Mouse (Mus musculus) right cerebral cortex, adult 18-20 months (tissue): ENCODE measurements at regions not wholly inside any gene's neighbourhood (a gene's known extent, or its start where the extent isn't known, plus 50 kb on each side); places are given as distances from the start of the nearest gene placed in this dataset.

Experiments used
- DNase-seq: peaks from one replicate; pipeline ENCODE4 v3.0.0; 2022; ENCODE audit warnings: mixed read lengths

DNA sequence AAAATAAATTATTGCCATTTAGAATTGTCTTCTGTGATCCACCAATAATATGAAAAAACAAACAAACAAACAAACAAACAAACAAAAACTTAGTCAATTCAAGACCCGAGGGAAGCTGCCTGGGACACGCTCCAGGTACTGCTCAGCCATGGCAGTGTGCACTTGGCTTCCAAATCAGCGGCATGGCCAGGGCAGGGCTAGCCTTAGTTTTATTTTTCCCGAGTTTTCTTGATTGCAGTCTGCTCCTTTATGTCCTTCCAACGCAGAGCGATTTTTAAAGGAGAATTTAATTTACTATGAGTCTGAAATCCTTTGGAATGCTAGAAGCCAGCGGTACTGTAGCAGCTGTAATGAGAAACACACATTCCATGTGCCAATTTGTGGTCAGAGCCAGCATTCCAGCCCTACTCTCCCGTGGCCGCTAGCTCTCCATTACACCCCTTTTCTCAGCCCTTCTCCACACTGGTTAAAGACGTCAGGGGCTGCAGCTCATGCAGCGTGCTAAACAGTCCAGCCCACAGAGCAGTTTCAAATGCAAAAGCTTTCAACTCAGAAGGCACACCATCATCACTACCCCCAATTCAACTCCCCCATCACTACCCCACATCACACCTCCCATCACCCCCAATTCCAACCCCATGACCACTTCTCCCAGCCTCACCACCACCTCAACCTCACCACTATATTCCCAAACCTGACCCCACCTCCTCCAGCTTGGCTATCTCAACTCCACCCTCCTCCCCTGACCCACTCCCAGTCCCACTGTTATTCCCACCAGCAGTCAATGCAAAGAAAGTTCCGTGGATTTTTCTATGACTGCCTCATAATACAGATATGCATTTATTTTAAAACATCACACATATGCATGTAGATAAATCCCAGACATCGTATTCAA, 187.9 kb upstream of the Gas1 start:
- no peak for DNase-seq

DNA sequence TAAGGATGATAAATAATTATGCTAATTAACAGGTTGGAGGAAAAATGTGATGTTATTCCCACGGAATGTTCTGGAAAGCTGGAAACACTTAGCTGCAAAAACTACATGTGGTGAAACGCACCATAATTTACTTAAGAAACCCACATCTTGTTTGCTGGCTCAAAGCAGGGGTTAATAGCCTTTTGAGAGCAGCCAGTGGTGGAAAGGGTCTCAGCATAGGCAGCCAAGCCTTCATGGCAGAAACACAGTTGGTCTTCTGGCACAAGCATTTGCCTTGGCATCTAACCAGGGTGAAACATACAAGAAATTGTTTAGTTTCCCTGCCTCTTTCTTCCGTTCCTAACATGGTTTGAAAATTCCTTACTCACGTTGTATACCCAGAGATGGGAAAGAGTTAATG, 192.1 kb upstream of the Gas1 start:
- no peak for DNase-seq

DNA sequence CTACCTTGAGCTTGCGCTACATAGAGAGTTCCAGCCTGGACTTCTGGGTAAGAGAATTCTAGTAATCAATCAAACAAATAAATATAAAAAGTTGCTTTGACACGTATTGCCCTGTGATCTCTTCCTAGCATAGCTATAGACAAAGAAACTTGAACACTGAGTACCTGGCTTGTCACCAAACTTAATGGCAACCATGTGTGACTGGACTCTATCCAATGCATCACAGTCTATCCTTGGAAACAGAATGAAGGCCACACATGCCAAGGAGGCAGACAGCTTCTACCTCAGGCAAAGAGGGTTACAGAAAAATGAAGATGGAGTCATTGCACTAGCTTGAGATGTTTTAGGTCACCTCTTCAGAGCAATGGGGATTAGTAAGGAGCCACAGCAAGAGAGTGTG, 194.5 kb upstream of the Gas1 start:
- DNase-seq = no peak

DNA sequence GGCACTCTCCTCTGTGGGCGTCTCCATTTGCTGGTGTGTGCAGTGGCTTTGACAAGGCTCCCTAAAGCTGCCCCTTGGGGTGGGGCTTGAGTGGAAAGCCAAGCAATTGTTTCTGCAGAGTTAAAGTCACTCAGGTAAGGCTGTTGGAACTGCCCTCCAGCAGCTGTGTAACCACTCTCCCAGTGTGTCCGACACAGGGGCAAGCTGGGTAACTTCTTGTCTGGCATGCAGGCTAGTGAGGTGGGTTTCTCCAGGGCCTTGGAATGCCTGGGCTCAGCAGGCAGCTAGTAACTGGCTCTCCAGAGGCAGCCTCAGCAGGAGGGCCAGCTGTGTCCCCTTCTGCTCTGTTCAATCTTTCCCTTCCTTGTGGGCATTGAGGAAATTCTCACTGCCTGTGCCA, 199.5 kb upstream of the Gas1 start:
- DNase-seq = no peak

- DNase-seq = no peak
These were observed 205.7 kb upstream of the Gas1 start for GRCm38 (mm10) chr13:60382855-60383254.

DNA sequence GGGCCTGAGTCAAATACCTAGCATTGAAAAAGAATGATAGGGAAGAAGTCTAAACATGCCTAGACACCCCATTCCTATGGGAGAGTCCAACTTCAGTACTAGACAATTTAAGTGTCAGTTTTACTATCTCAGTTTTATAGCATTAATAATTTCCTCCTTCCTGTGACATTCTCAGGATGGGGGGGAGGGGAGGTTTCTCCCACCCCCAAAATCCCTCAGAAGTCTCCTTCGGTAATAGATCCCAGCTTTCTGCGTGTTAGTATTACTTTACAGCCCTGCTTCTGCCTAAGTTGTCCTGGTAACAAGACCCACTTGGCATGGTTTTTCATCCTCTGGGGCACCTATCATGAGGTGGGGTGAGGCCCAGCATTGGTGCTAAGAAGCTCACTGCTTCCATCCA, 202.9 kb upstream of the Dapk1 start:
- DNase-seq = no peak

DNA sequence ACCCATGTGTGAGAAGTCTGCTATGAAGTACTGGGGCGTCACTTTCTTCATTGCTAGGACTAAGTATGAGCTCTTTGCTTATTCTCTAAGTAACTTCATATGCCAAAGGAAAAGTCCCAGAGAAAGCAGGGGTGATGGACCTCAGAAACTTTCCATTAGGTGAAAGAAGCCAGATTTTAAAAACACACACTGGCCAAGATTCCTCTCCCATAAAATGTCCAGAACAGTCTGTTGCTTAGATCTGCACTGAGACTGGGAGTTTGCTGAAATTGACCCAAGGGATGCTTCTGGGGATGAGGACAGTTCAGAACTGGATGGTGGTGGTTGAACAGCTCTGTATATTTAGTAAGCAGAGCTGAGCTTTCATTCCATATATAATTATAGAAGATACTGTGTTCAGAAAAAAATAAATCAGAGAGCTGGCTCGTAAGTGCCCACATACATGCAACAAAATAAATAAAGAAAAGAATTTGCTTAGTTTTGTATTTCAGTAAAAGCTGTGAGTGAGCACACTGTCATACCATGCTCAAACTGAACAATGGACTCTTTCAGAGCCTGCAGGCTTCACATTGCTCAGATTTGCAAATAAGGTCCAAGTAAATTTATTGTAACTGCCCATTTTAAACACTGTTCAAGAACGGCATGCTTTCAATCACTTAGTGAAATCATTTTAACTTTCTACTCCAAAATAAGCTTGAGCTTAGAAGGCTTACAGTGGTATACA, 200.8 kb upstream of the Dapk1 start:
- DNase-seq = no peak

- DNase-seq = no peak
These were observed 198.3 kb upstream of the Dapk1 start for GRCm38 (mm10) chr13:60403471-60403870.

DNA sequence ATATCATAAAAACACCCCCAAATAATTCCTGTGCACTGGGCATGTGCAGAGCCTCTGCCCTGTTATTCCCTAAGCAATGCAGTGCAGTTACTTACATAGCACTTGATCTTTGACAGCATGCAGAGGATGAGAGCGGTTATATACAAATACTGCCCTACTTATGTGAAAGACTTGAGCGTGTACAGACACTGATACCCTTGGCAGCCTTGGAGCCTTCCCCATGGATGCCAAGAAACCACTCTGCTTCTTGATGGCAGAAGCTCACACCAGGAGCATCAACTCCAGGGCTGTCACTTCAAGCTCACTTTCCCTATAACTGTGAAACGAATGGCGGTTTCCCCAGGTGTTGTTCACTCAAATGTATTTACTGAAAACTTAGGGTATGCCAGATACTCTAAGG, 194.4 kb upstream of the Dapk1 start:
- DNase-seq = no peak

GRCm38 (mm10) chr13:60409706-60410502, 191.8 kb upstream of the Dapk1 start:
- DNase-seq = no peak

GRCm38 (mm10) chr13:60416024-60416423, 185.7 kb upstream of the Dapk1 start:
- no peak for DNase-seq

GRCm38 (mm10) chr13:60417015-60417414, 184.7 kb upstream of the Dapk1 start:
- DNase-seq = no peak

GRCm38 (mm10) chr13:60417436-60418158, 184.2 kb upstream of the Dapk1 start:
- DNase-seq = no peak

DNA sequence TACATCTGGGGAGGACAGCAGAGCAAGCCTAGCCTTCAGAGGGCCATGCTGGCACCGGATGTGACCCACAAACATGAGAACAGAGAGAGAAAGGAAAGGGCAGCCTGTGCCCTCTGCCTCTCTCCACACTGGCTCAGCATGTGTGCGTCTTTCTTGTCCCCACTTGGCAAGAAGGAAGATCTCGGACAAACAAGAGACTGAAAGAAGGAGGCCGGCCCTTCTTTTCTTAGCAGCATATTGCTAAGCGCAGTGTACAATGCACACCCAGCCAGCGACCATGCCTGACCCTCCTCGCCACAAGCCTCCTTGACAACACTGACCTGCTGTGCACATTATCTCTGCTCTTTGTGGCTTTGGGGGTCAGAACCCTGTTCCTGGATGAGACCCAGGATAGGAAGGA, 181.4 kb upstream of the Dapk1 start:
- no peak for DNase-seq

DNA sequence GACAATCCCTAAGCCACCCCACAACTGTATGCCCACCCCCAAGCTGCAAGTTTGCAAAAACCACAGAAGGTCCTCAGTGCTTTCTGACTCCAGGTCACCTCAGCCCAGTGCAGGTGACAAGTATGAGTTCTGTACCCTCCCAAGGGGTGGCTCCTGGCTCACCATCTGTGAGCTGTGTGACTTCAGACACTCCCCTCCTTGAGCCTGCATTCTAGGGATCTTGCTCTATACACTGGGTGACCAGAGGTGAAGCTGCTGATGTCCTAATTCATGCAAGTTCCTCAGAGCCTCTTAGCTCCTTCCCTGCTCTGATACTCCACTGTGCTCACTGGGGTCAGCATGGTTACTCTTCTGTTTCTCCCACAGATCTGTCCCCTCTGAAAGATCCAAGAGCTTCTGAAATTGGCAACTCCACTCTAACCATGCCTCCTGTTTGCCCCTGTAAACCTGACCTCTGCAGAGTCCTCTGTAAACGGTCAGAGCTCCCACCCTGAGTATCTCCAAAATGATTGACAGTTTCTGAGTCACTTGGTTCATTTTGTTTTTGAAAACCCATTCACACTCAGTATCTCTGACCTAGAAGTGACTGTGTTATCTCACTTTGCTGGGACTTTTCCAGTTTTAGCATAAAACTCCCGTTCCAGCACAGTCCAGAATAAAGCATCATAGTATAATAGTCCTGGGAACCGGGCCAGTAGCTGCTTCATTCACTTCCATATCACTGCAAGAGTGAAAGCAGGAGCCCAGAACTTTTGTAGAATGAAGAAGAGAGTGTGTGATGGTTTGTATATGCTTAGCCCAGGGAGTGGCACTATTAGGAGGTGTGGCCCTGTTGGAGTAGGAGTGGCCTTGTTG, 180.7 kb upstream of the Dapk1 start:
- DNase-seq = no peak

- no peak for DNase-seq
These were observed 177.5 kb upstream of the Dapk1 start for GRCm38 (mm10) chr13:60424267-60424666.

- DNase-seq = no peak
These were observed 176.6 kb upstream of the Dapk1 start for GRCm38 (mm10) chr13:60425140-60425539.

- no peak for DNase-seq
These were observed 176.2 kb upstream of the Dapk1 start for GRCm38 (mm10) chr13:60425556-60425955.

GRCm38 (mm10) chr13:60426192-60426840, 175.4 kb upstream of the Dapk1 start:
- DNase-seq = no peak

DNA sequence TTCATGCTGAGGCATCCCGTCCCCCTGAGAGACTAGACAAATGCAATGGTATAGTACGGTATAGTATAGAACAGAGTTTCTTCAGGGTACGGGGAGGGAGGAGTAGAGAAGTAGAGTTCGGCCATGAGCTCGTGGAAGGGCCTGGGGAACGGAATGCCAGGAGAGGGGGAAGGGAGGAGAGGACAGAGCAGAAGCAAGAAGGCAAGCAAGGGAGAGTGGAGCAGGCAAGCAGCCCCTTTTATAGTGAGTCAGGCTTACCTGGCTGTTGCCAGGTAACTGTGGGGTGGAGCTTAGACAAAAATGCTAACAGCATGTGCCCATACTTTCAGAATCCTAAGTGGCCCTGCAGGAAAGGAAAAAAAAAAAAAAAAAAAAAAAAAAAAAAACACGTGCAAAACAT, 174.7 kb upstream of the Dapk1 start:
- DNase-seq = no peak

- no peak for DNase-seq
These were observed 173.9 kb upstream of the Dapk1 start for GRCm38 (mm10) chr13:60427755-60428385.
